Mouse (Mus musculus): ENCODE measurements around the gene Vamp8. TPM values are rescaled to one million over a fixed set of nuclear protein-coding genes. Genes with fewer than 3 reads are reported as not detected.
A peak's percentile ranks its signal among the peaks of the same experiment; 100 is the strongest.

Vamp8 gene
- polyA plus RNA-seq, 1 experiment: 435 TPM

DNA sequence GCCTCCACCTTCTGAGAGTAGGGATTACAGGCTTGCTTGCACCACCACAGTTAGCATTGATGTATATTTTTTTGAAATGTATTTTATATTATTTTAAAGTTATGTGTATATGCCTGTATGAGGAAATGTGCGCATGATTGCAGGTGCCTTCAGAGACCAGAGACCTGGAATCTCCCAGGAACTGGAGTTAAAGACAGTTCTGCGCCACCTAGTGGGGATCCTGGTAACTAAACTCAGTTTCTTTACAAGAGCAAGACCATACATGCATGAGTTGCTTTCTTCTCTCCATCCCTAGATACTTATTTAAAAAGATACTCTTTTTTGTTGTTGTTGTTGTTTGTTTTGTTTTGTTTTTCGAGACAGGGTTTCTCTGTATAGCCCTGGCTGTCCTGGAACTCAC, 19.1 kb upstream of the Vamp8 start:
- 16% methylated on average over 3 of the region's 3 CpGs for WGBS
- no peak for TF ChIP-seq POLR2A (IDR thresholded peaks at IDR 0.05; ENCODE audit: borderline replicate concordance, extremely low read depth, low read depth, low read length)
- TF ChIP-seq CTCF (IDR thresholded peaks at IDR 0.05; ENCODE audit: insufficient read depth, low read length): peak; percentile 43
- no peaks in the 10 kb centered on the region for H3K4me1 ChIP-seq (ENCODE audit: control insufficient read depth, insufficient read depth, low read length)
- H3K4me3 ChIP-seq (replicated peaks; ENCODE audit: extremely low read depth, low read depth, low read length): no peak overlapping the region
- DNase-seq: peak; percentile 56

- 2% methylated on average over 5 of the region's 5 CpGs for WGBS
- Histone ChIP-seq H3K4me1 (ENCODE audit: control insufficient read depth, insufficient read depth, low read length) (no peaks in the 10 kb centered on the region), H3K4me3 (replicated peaks; ENCODE audit: extremely low read depth, low read depth, low read length) (no peak overlapping the region)
- TF ChIP-seq POLR2A (IDR thresholded peaks at IDR 0.05; ENCODE audit: borderline replicate concordance, extremely low read depth, low read depth, low read length) (no peak), CTCF (IDR thresholded peaks at IDR 0.05; ENCODE audit: insufficient read depth, low read length) (peak; percentile 99)
- peak; percentile 78 for DNase-seq
Measured at GRCm38 (mm10) chr6:72407119-72407518, 16.6 kb upstream of the Vamp8 start.

- 81% methylated on average over 7 of the region's 7 CpGs for WGBS
- TF ChIP-seq CTCF (IDR thresholded peaks at IDR 0.05; ENCODE audit: insufficient read depth, low read length) (no peak), POLR2A (IDR thresholded peaks at IDR 0.05; ENCODE audit: borderline replicate concordance, extremely low read depth, low read depth, low read length) (no peak)
- DNase-seq: no peak
Measured at GRCm38 (mm10) chr6:72405356-72405755, 14.9 kb upstream of the Vamp8 start.

GRCm38 (mm10) chr6:72401875-72402274, 11.4 kb upstream of the Vamp8 start:
- no peak for TF ChIP-seq POLR2A (IDR thresholded peaks at IDR 0.05; ENCODE audit: borderline replicate concordance, extremely low read depth, low read depth, low read length)
- peak; percentile 83 for TF ChIP-seq CTCF (IDR thresholded peaks at IDR 0.05; ENCODE audit: insufficient read depth, low read length)
- 12% methylated on average over 7 of the region's 7 CpGs for WGBS
- Histone ChIP-seq H3K4me3 (replicated peaks; ENCODE audit: extremely low read depth, low read depth, low read length) (no peak overlapping the region), H3K4me1 (ENCODE audit: control insufficient read depth, insufficient read depth, low read length) (no peaks in the 10 kb centered on the region)
- peak; percentile 81 for DNase-seq

More at GRCm38 (mm10) chr6:72405356-72405755, 14.9 kb upstream of the Vamp8 start:
- Histone ChIP-seq H3K4me3 (replicated peaks; ENCODE audit: extremely low read depth, low read depth, low read length) (no peak overlapping the region), H3K4me1 (ENCODE audit: control insufficient read depth, insufficient read depth, low read length) (no peaks in the 10 kb centered on the region)

DNA sequence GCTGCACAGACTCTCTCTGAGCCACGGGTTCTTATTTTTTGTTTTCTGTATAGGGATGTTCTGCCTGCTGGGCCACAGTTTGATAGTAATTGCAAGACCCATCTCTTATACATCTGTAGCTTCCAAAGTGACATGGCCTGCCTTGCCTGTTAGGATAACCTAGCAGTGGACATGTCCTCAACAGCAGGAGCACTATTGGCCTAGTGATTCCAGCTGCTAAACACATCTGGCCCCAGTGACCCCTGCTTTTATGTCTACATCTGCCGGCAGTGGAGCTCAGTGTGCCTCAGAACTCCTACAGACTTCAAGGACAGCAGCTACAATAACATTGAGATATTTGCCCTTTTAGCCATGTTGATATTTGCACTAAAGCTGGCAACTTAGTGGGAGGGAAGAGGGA, 9.5 kb upstream of the Vamp8 start:
- Histone ChIP-seq H3K4me1 (ENCODE audit: control insufficient read depth, insufficient read depth, low read length) (no peaks in the 10 kb centered on the region), H3K4me3 (replicated peaks; ENCODE audit: extremely low read depth, low read depth, low read length) (no peak overlapping the region)
- WGBS: 50% methylated on average over 2 of the region's 2 CpGs
- TF ChIP-seq CTCF (IDR thresholded peaks at IDR 0.05; ENCODE audit: insufficient read depth, low read length) (no peak), POLR2A (IDR thresholded peaks at IDR 0.05; ENCODE audit: borderline replicate concordance, extremely low read depth, low read depth, low read length) (no peak)
- DNase-seq: no peak

DNA sequence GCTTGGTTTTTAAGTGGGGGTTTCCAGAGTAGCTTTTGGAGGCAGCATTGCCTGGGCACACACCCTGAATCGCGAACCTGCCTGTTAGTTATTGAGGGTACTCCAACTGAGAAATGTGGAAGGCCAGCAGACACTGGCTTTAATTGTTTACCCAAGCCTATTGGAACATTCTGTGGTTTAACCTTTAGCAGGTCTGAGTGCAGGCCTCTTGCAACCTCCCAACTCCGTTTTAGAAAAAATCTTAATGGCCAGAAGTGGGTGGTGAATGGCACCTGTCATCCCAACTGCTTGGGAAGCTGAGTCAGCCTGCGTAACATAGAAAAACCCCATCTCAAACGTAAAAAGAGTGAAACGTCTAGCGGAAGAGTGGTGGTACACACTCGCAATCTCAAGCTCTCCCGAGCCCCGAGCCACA, 6.3 kb upstream of the Vamp8 start:
- peak; percentile 45 for DNase-seq
- Histone ChIP-seq H3K4me1 (ENCODE audit: control insufficient read depth, insufficient read depth, low read length) (peaks cover 4% of the 10 kb centered on the region; the same call in 1 of the 2 replicates), H3K4me3 (replicated peaks; ENCODE audit: extremely low read depth, low read depth, low read length) (no peak overlapping the region)
- TF ChIP-seq POLR2A (IDR thresholded peaks at IDR 0.05; ENCODE audit: borderline replicate concordance, extremely low read depth, low read depth, low read length) (no peak), CTCF (IDR thresholded peaks at IDR 0.05; ENCODE audit: insufficient read depth, low read length) (no peak)
- 71% methylated on average over 10 of the region's 10 CpGs for WGBS

DNA sequence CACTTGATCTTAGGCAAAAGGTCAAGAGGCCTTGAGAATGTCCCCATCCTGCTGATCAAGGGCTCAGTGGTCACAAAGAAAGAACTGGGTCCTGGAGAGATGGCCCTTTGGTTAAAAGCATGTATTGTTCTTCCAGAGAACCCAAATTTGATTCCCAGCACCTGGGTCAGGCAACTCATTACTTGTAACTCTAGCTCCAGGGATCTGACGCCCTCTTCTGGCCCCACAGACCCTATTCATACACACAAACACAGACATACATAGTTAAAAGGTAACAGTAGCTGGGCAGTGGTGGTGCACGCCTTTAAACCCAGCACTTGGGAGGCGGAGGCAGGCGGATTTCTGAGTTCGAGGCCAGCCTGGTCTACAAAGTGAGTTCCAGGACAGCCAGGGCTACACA, 1.8 kb upstream of the Vamp8 start:
- 95% methylated on average over 5 of the region's 5 CpGs for WGBS
- H3K4me1 ChIP-seq (ENCODE audit: control insufficient read depth, insufficient read depth, low read length): peaks cover 10% of the 10 kb centered on the region
- H3K4me3 ChIP-seq (replicated peaks; ENCODE audit: extremely low read depth, low read depth, low read length): no peak overlapping the region
- DNase-seq: no peak
- TF ChIP-seq POLR2A (IDR thresholded peaks at IDR 0.05; ENCODE audit: borderline replicate concordance, extremely low read depth, low read depth, low read length) (no peak), CTCF (IDR thresholded peaks at IDR 0.05; ENCODE audit: insufficient read depth, low read length) (no peak)

GRCm38 (mm10) chr6:72390795-72391521, 455 bp upstream of the Vamp8 start:
- DNase-seq: peak; percentile 71
- WGBS: 16% methylated on average over 12 of the region's 12 CpGs

DNA sequence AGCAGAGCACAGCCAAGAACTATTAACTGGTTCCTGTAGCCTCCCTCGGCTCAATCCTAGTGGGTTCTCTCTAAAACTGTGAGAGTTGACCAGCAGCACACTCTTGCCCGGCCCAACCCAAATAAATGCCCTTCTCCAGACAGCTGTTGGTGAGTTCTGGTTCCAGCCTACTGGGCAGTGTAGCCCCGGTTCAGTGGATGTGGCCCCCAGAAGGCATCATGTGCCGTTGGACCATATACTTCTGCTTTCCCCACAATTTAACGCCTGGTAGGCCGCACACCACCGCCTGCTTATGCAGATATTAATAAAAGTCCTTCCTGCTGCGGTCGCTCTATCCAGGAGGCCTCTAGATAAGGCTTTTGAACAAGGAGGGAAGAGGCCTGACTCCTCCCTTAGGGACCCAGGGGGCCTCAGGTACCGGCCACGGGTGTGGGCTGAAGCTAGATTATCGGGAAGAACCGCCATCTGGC, 997 bp downstream of the Vamp8 start:
- H3K4me3 ChIP-seq (replicated peaks; ENCODE audit: extremely low read depth, low read depth, low read length): peak overlapping the region; percentile 93
- whole genome bisulfite sequencing: 2% methylated on average over 13 of the region's 13 CpGs
- peaks cover 10% of the 10 kb centered on the region for H3K4me1 ChIP-seq (ENCODE audit: control insufficient read depth, insufficient read depth, low read length)
- DNase-seq: no peak
- TF ChIP-seq POLR2A (IDR thresholded peaks at IDR 0.05; ENCODE audit: borderline replicate concordance, extremely low read depth, low read depth, low read length): 0 out of 2 replicates have a peak, but pooled peaks have one; percentile 5
- no peak for TF ChIP-seq CTCF (IDR thresholded peaks at IDR 0.05; ENCODE audit: insufficient read depth, low read length)

More at GRCm38 (mm10) chr6:72390795-72391521, 455 bp upstream of the Vamp8 start:
- peak; percentile 50; the same call in 1 of the 2 replicates for TF ChIP-seq POLR2A (IDR thresholded peaks at IDR 0.05; ENCODE audit: borderline replicate concordance, extremely low read depth, low read depth, low read length)
- no peak for TF ChIP-seq CTCF (IDR thresholded peaks at IDR 0.05; ENCODE audit: insufficient read depth, low read length)
- H3K4me1 ChIP-seq (ENCODE audit: control insufficient read depth, insufficient read depth, low read length): peaks cover 10% of the 10 kb centered on the region
- peak overlapping the region; percentile 35 for H3K4me3 ChIP-seq (replicated peaks; ENCODE audit: extremely low read depth, low read depth, low read length)

All from lung, adult 2 months (tissue).